Mouse (Mus musculus) ES-Bruce4 (cell line): ENCODE data around the gene Rab29. TPM values are rescaled to one million over a fixed set of nuclear protein-coding genes. Genes with fewer than 3 reads are reported as not detected.

Experiments used
- H3K27ac ChIP-seq: 2 replicates; pipeline ENCODE4 v1.5.1; 2012; ENCODE audit warnings: low read length, inconsistent platforms; ENCODE audit not compliant: insufficient read depth
- H3K27me3 ChIP-seq: 2 replicates; pipeline ENCODE4 v1.6.1; 2012; ENCODE audit warnings: mild to moderate bottlenecking, low read length, inconsistent platforms; ENCODE audit not compliant: control insufficient read depth, poor library complexity, insufficient read depth, severe bottlenecking
- H3K36me3 ChIP-seq: 2 replicates; pipeline ENCODE4 v1.6.1; 2012; ENCODE audit warnings: inconsistent platforms, mild to moderate bottlenecking, low read length, moderate library complexity; ENCODE audit not compliant: control insufficient read depth, poor library complexity, insufficient read depth, severe bottlenecking
- H3K4me1 ChIP-seq: one replicate; pipeline ENCODE4 v1.8.1; 2011; ENCODE audit warnings: low read length; ENCODE audit not compliant: control insufficient read depth, insufficient read depth
- H3K4me3 ChIP-seq: 2 replicates; pipeline ENCODE4 v1.5.1; 2011; ENCODE audit warnings: low read depth, mild to moderate bottlenecking, low read length
- H3K9ac ChIP-seq: 2 replicates; pipeline ENCODE4 v1.6.1; 2012; ENCODE audit warnings: low read depth, mild to moderate bottlenecking, inconsistent platforms; ENCODE audit not compliant: poor library complexity, severe bottlenecking
- H3K9me3 ChIP-seq: replicated peaks from 2 replicates; pipeline ENCODE4 v1.6.1; 2012; ENCODE audit warnings: mild to moderate bottlenecking, low read length, inconsistent platforms; ENCODE audit not compliant: control insufficient read depth, poor library complexity, insufficient read depth, severe bottlenecking
- CTCF ChIP-seq: IDR thresholded peaks from one replicate; pipeline ENCODE4 v1.8.1; 2011; ENCODE audit warnings: low read depth, low read length
- EP300 ChIP-seq: IDR thresholded peaks from 2 replicates; pipeline ENCODE4 v1.6.1; 2011; ENCODE audit warnings: low read depth, low read length; ENCODE audit not compliant: insufficient read depth
- POLR2A ChIP-seq: IDR thresholded peaks from one replicate; pipeline ENCODE4 v1.8.1; 2011; ENCODE audit warnings: low read length; ENCODE audit not compliant: insufficient read depth
- polyA plus RNA-seq: library from polyadenylated mRNA; stranded (reverse); fragments of >200 nt; gene quantifications from 2 replicates; pipeline ENCODE4 v1.2.4, GENCODE M21; 2011; ENCODE audit warnings: low read depth; ENCODE audit not compliant: missing spikeins, insufficient read depth, insufficient read length

The Rab29 gene
- polyA plus RNA-seq, 1 experiment = 4.3 TPM

DNA sequence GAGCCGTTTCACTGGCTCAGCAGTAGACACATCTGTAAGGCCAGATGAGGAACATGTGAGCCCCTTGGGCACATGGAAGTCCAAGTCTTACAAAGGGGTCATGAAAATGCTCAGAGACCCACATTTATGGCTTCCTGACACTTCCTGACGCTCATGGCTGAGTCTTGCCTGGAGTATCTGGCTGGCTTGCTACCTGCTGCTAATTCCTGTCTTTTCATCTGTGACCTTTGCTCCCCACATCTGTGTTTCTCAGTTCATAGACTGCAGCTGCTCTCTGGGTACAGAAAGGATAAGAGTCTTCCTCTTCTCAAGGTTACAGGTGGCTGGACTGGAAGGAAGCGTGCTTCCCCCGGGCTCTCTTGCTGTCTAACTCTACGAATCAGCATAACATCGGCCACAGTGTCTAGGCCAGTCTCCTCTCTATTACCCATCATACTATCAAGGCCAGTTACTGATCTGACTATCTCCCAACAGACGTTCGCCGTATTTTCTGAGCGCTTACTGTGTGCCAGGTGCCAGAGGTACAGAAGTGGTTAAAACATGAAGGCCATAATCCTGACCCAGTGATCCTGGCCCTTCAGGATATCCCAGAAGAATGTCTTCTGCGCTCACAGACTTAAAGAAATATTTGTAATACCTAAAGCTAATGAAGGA, 42.4 kb upstream of the Rab29 start:
- H3K9me3 ChIP-seq = no peaks in the 10 kb centered on the region
- no peak for TF ChIP-seq CTCF
- no peak for TF ChIP-seq EP300
- TF ChIP-seq POLR2A = no peak
- H3K9ac ChIP-seq = no peak overlapping the region
- H3K4me1 ChIP-seq = no peaks in the 10 kb centered on the region
- H3K36me3 ChIP-seq = no peaks in the 10 kb centered on the region
- no peaks in the 10 kb centered on the region for H3K27me3 ChIP-seq
- H3K4me3 ChIP-seq = no peak overlapping the region
- H3K27ac ChIP-seq = no peak overlapping the region

DNA sequence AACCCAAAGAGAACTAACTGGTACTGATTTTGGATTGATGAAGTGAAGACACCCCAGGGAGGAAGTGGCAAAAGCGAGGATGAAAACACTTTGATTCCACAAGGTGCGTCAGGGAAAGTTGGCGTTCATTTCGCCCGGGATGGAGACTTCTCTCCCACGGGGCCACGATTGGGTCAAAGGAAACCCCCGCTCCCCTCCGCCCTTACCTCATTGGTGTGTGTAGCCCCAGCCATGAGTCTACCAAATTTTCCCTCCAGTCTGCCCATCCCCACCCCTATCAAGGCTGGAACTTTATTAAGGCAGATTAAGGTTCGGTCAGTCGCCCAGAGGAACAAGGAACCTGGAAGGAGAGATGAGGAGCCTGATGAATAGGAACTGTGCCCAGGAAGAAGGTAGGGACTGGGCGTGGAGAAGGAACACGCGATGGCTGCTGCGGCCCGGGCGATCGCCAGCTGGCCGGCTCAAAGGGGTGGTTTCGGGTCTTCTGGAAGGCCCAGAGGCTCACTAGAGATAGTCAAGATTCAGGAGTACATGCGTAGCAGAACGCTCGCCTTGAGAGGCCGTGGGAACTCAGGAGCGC, 39.7 kb upstream of the Rab29 start, which contains the start of gene Slc41a1:
Gene Slc41a1, plus strand, starts transcription at position 287 of the 580 bp plus-strand sequence.
- no peaks in the 10 kb centered on the region for H3K9me3 ChIP-seq
- peak within 1 kb of the TSS; percentile 86 for H3K9ac ChIP-seq
- no peaks in the 10 kb centered on the region for H3K4me1 ChIP-seq
- no peak within 1 kb of the TSS for H3K27ac ChIP-seq
- no peak for TF ChIP-seq EP300
- no peak for TF ChIP-seq POLR2A
- no peak for TF ChIP-seq CTCF
- peaks cover 7% of the 10 kb centered on the region; the same call in 1 of the 2 replicates for H3K36me3 ChIP-seq
- H3K27me3 ChIP-seq = no peaks in the 10 kb centered on the region
- H3K4me3 ChIP-seq = peak within 1 kb of the TSS; percentile 94

GRCm38 (mm10) chr1:131827787-131828258, 39.2 kb upstream of the Rab29 start:
- no peaks in the 10 kb centered on the region for H3K4me1 ChIP-seq

GRCm38 (mm10) chr1:131828297-131829126, 38.5 kb upstream of the Rab29 start:
- no peaks in the 10 kb centered on the region for H3K4me1 ChIP-seq
- no peak for TF ChIP-seq CTCF
- TF ChIP-seq POLR2A = no peak
- TF ChIP-seq EP300 = no peak
- H3K9me3 ChIP-seq = no peaks in the 10 kb centered on the region
- H3K9ac ChIP-seq = peak overlapping the region; percentile 86
- H3K36me3 ChIP-seq = peaks cover 7% of the 10 kb centered on the region; the same call in 1 of the 2 replicates
- H3K27me3 ChIP-seq = no peaks in the 10 kb centered on the region
- H3K27ac ChIP-seq = no peak overlapping the region
- H3K4me3 ChIP-seq = peak overlapping the region; percentile 94

More at GRCm38 (mm10) chr1:131827787-131828258, 39.2 kb upstream of the Rab29 start:
- Histone ChIP-seq H3K9ac (peak overlapping the region; percentile 86), H3K27me3 (no peaks in the 10 kb centered on the region), H3K9me3 (no peaks in the 10 kb centered on the region), H3K27ac (no peak overlapping the region), H3K36me3 (peaks cover 7% of the 10 kb centered on the region; the same call in 1 of the 2 replicates), H3K4me3 (peak overlapping the region; percentile 94)
- TF ChIP-seq CTCF (no peak), POLR2A (peak; percentile 91), EP300 (no peak)

DNA sequence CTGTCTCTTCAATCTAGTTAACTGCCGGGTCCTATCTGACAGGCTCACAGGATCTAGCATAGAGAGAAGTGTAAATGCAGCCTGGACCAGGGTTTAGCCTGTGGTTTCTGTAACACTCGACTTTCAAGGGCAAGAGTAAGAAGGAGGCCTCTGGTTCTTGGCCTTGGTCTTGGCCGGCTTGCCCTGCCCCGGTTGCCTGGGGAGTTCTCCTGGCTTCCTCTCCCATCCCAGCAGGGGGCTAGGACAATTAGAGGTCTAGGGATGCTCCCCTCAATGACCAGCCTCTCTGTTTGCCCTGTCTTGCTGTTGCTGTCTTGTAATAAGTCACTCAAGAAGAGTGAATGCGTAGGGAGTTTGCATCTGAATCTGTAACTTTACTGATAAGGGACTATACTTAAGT, 37.7 kb upstream of the Rab29 start:
- Histone ChIP-seq H3K4me1 (no peaks in the 10 kb centered on the region), H3K9me3 (no peaks in the 10 kb centered on the region), H3K36me3 (peaks cover 7% of the 10 kb centered on the region), H3K9ac (no peak overlapping the region), H3K4me3 (no peak overlapping the region), H3K27me3 (no peaks in the 10 kb centered on the region), H3K27ac (no peak overlapping the region)
- TF ChIP-seq POLR2A = no peak
- no peak for TF ChIP-seq EP300
- TF ChIP-seq CTCF = no peak
